Mouse (Mus musculus): ENCODE measurements at regions not wholly inside any gene's neighbourhood (a gene's known extent, or its start where the extent isn't known, plus 50 kb on each side); places are given as distances from the start of the nearest gene placed in this dataset.
A peak's percentile ranks its signal among the peaks of the same experiment; 100 is the strongest.

DNA sequence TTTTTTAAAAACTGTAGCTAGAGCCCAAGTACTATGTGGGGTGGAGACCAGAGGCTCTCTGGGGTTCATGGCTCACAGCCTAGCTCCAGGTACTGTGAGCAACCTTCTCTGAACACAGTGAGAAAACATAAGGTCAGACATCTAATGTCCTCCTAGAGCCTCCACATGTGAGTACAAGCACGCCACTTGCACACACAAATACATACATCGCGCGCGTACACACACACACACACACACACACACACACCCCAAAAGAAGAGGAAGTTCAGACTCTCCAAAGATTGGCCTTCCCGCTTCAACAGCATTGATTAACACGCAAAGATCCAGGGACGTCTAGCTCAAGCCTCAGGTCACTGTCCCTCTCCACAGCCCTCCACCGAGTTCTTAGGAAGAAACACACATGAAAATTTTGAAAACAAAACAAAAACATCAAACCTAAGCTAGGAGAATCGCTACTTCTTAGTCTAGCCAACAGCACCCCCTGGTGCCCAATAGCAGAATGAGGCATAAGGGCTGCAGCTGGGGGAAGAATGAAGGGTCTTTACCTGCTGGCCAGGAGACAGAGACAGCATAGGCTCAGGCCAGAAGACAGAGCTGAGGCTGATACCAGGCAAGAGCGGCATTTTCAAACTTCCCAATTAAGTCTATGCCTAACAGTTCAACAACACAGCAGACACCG, 90.7 kb upstream of the Usp24 start:
- Histone ChIP-seq H3K27ac (ENCODE audit: insufficient read depth, low read depth, low read length, poor library complexity, severe bottlenecking) (no peak overlapping the region), H3K4me1 (ENCODE audit: control insufficient read depth in 2 of 2, insufficient read depth in 2 of 2, low read length in 2 of 2, poor library complexity in 1 of 2) (no peaks in the 10 kb centered on the region), H3K9me3 (ENCODE audit: control insufficient read depth, insufficient read depth, low read depth, low read length) (no peaks in the 10 kb centered on the region), H3K9ac (ENCODE audit: insufficient read depth, low read depth, low read length, poor library complexity, severe bottlenecking) (no peak overlapping the region), H3K36me3 (ENCODE audit: control insufficient read depth, insufficient read depth, low read length, poor library complexity, severe bottlenecking) (no peaks in the 10 kb centered on the region), H3K4me3 (ENCODE audit: insufficient read depth in 1 of 2, low read depth in 1 of 2, low read length in 2 of 2, poor library complexity in 1 of 2, severe bottlenecking in 1 of 2) (no peak overlapping the region)
- in situ Hi-C loops (cut with MboI; ENCODE audit: low sequenced_read_pairs in 2 of 2, unreplicated experiment in 2 of 2): loop anchor here in 1 of 2 experiments (10.0 kb wide), 1 partner anchor 1071 kb away; the partner anchor contains the start of gene Plpp3
- peak; percentile 50 for DNase-seq (ENCODE audit: low read depth, low spot score)
- TF ChIP-seq ZC3H11A (IDR thresholded peaks at IDR 0.05; ENCODE audit: borderline replicate concordance, low read depth, low read length): peak; percentile 92
- TF ChIP-seq ZNF384 (IDR thresholded peaks at IDR 0.05; ENCODE audit: low read depth, low read length): no peak

DNA sequence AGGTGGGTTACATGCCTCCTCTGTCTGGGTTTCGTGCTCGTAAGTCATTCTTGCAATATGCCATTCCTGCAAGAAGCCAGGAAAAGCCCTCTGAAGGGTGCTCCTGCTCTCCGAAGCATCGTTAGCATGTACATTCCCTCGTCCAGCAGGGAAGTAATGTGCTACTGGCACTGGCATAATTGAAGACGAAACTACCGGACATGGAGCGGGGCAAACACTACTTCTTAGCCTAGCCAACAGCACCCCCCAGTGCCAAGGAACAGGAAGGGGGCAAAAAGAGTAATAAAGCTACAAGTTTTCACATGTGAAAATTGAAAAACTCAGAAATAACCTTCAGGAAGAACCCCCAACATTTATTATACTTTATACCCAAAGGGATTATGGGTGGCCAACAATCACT, 88.6 kb upstream of the Usp24 start:
- no peak overlapping the region for H3K9ac ChIP-seq (ENCODE audit: insufficient read depth, low read depth, low read length, poor library complexity, severe bottlenecking)
- no peak for TF ChIP-seq CHD2 (IDR thresholded peaks at IDR 0.05; ENCODE audit: low read depth, low read length)
- no peak for TF ChIP-seq MAFK (IDR thresholded peaks at IDR 0.05; ENCODE audit: insufficient read depth, low read depth, low read length)
- no peak for TF ChIP-seq ZNF384 (IDR thresholded peaks at IDR 0.05; ENCODE audit: low read depth, low read length)
- TF ChIP-seq ZC3H11A (IDR thresholded peaks at IDR 0.05; ENCODE audit: borderline replicate concordance, low read depth, low read length): no peak
- no peak for TF ChIP-seq HCFC1 (IDR thresholded peaks at IDR 0.05; ENCODE audit: borderline replicate concordance, insufficient read depth, low read length)
- in situ Hi-C loops (cut with MboI; ENCODE audit: low sequenced_read_pairs in 2 of 2, unreplicated experiment in 2 of 2): loop anchor here in 1 of 2 experiments (10.0 kb wide), 1 partner anchor 1073 kb away; the partner anchor contains the start of gene Plpp3
- no peaks in the 10 kb centered on the region for H3K36me3 ChIP-seq (ENCODE audit: control insufficient read depth, insufficient read depth, low read length, poor library complexity, severe bottlenecking)
- H3K9me3 ChIP-seq (ENCODE audit: control insufficient read depth, insufficient read depth, low read depth, low read length): no peaks in the 10 kb centered on the region
- no peak for DNase-seq (ENCODE audit: low read depth, low spot score)
- no peak overlapping the region for H3K27ac ChIP-seq (ENCODE audit: insufficient read depth, low read depth, low read length, poor library complexity, severe bottlenecking)
- no peak overlapping the region for H3K4me3 ChIP-seq (ENCODE audit: insufficient read depth in 1 of 2, low read depth in 1 of 2, low read length in 2 of 2, poor library complexity in 1 of 2, severe bottlenecking in 1 of 2)
- no peaks in the 10 kb centered on the region for H3K4me1 ChIP-seq (ENCODE audit: control insufficient read depth in 2 of 2, insufficient read depth in 2 of 2, low read length in 2 of 2, poor library complexity in 1 of 2)

GRCm38 (mm10) chr4:106228534-106228933, 87.5 kb upstream of the Usp24 start:
- DNase-seq (ENCODE audit: low read depth, low spot score): peak; percentile 47
- H3K36me3 ChIP-seq (ENCODE audit: control insufficient read depth, insufficient read depth, low read length, poor library complexity, severe bottlenecking): no peaks in the 10 kb centered on the region
- peak; percentile 21; the same call in 1 of the 2 replicates for TF ChIP-seq ZC3H11A (IDR thresholded peaks at IDR 0.05; ENCODE audit: borderline replicate concordance, low read depth, low read length)
- no peak for TF ChIP-seq HCFC1 (IDR thresholded peaks at IDR 0.05; ENCODE audit: borderline replicate concordance, insufficient read depth, low read length)
- no peak overlapping the region for H3K4me3 ChIP-seq (ENCODE audit: insufficient read depth in 1 of 2, low read depth in 1 of 2, low read length in 2 of 2, poor library complexity in 1 of 2, severe bottlenecking in 1 of 2)
- H3K4me1 ChIP-seq (ENCODE audit: control insufficient read depth in 2 of 2, insufficient read depth in 2 of 2, low read length in 2 of 2, poor library complexity in 1 of 2): no peaks in the 10 kb centered on the region
- in situ Hi-C loops (cut with MboI; ENCODE audit: low sequenced_read_pairs in 2 of 2, unreplicated experiment in 2 of 2): loop anchor here in 1 of 2 experiments (10.0 kb wide), 1 partner anchor 1074 kb away; the partner anchor contains the start of gene Plpp3
- no peaks in the 10 kb centered on the region for H3K9me3 ChIP-seq (ENCODE audit: control insufficient read depth, insufficient read depth, low read depth, low read length)
- no peak overlapping the region for H3K9ac ChIP-seq (ENCODE audit: insufficient read depth, low read depth, low read length, poor library complexity, severe bottlenecking)
- no peak overlapping the region for H3K27ac ChIP-seq (ENCODE audit: insufficient read depth, low read depth, low read length, poor library complexity, severe bottlenecking)

- Histone ChIP-seq H3K4me3 (ENCODE audit: insufficient read depth in 1 of 2, low read depth in 1 of 2, low read length in 2 of 2, poor library complexity in 1 of 2, severe bottlenecking in 1 of 2) (no peak overlapping the region), H3K9ac (ENCODE audit: insufficient read depth, low read depth, low read length, poor library complexity, severe bottlenecking) (no peak overlapping the region), H3K27ac (ENCODE audit: insufficient read depth, low read depth, low read length, poor library complexity, severe bottlenecking) (no peak overlapping the region), H3K9me3 (ENCODE audit: control insufficient read depth, insufficient read depth, low read depth, low read length) (no peaks in the 10 kb centered on the region), H3K4me1 (ENCODE audit: control insufficient read depth in 2 of 2, insufficient read depth in 2 of 2, low read length in 2 of 2, poor library complexity in 1 of 2) (no peaks in the 10 kb centered on the region), H3K36me3 (ENCODE audit: control insufficient read depth, insufficient read depth, low read length, poor library complexity, severe bottlenecking) (no peaks in the 10 kb centered on the region)
- no peak for TF ChIP-seq CHD2 (IDR thresholded peaks at IDR 0.05; ENCODE audit: low read depth, low read length)
- TF ChIP-seq ZNF384 (IDR thresholded peaks at IDR 0.05; ENCODE audit: low read depth, low read length): no peak
- TF ChIP-seq HCFC1 (IDR thresholded peaks at IDR 0.05; ENCODE audit: borderline replicate concordance, insufficient read depth, low read length): no peak
- no peak for TF ChIP-seq MAFK (IDR thresholded peaks at IDR 0.05; ENCODE audit: insufficient read depth, low read depth, low read length)
- no peak for TF ChIP-seq ZC3H11A (IDR thresholded peaks at IDR 0.05; ENCODE audit: borderline replicate concordance, low read depth, low read length)
- in situ Hi-C loops (cut with MboI; ENCODE audit: low sequenced_read_pairs in 2 of 2, unreplicated experiment in 2 of 2): loop anchor here in 1 of 2 experiments (10.0 kb wide), 1 partner anchor 1075 kb away; the partner anchor contains the start of gene Plpp3
- DNase-seq (ENCODE audit: low read depth, low spot score): no peak
These were observed 86.5 kb upstream of the Usp24 start for GRCm38 (mm10) chr4:106229526-106229925.
